Mouse (Mus musculus): ENCODE results near the gene Pml. TPM values are rescaled to one million over a fixed set of nuclear protein-coding genes. Genes with fewer than 3 reads are reported as not detected.

The Pml gene
- polyA plus RNA-seq, 1 experiment = 6.8 TPM

- no peaks in the 10 kb centered on the region for H3K36me3 ChIP-seq (ENCODE audit: control insufficient read depth)
- H3K4me1 ChIP-seq (ENCODE audit: control insufficient read depth) = peaks cover 13% of the 10 kb centered on the region
- H3K27me3 ChIP-seq (ENCODE audit: control insufficient read depth) = peaks cover 100% of the 10 kb centered on the region
- peaks cover 4% of the 10 kb centered on the region; the same call in 1 of the 2 replicates for H3K9me3 ChIP-seq (ENCODE audit: control insufficient read depth, low read length)
- no peak overlapping the region for H3K4me3 ChIP-seq (replicated peaks)
- TF ChIP-seq TAL1 (IDR thresholded peaks at IDR 0.05; ENCODE audit: low read length) = no peak
- TF ChIP-seq GATA1 (IDR thresholded peaks at IDR 0.05; ENCODE audit: low read length) = no peak
Measured at GRCm38 (mm10) chr9:58200270-58201090, 49.1 kb downstream of the Pml start.

- Histone ChIP-seq H3K4me3 (replicated peaks) (no peak overlapping the region), H3K4me1 (ENCODE audit: control insufficient read depth) (peaks cover 12% of the 10 kb centered on the region), H3K9me3 (ENCODE audit: control insufficient read depth, low read length) (peaks cover 4% of the 10 kb centered on the region; the same call in 1 of the 2 replicates), H3K27me3 (ENCODE audit: control insufficient read depth) (peaks cover 100% of the 10 kb centered on the region), H3K36me3 (ENCODE audit: control insufficient read depth) (no peaks in the 10 kb centered on the region)
- TF ChIP-seq TAL1 (IDR thresholded peaks at IDR 0.05; ENCODE audit: low read length) = no peak
- TF ChIP-seq GATA1 (IDR thresholded peaks at IDR 0.05; ENCODE audit: low read length) = no peak
Measured at GRCm38 (mm10) chr9:58199381-58200269, 50.0 kb downstream of the Pml start.

- TF ChIP-seq GATA1 (IDR thresholded peaks at IDR 0.05; ENCODE audit: low read length) = no peak
- no peak for TF ChIP-seq TAL1 (IDR thresholded peaks at IDR 0.05; ENCODE audit: low read length)
- H3K27me3 ChIP-seq (ENCODE audit: control insufficient read depth) = peaks cover 100% of the 10 kb centered on the region
- H3K4me3 ChIP-seq (replicated peaks) = no peak overlapping the region
- H3K4me1 ChIP-seq (ENCODE audit: control insufficient read depth) = peaks cover 6% of the 10 kb centered on the region
- no peaks in the 10 kb centered on the region for H3K36me3 ChIP-seq (ENCODE audit: control insufficient read depth)
- peaks cover 4% of the 10 kb centered on the region; the same call in 1 of the 2 replicates for H3K9me3 ChIP-seq (ENCODE audit: control insufficient read depth, low read length)
Measured at GRCm38 (mm10) chr9:58198801-58199371, 50.7 kb downstream of the Pml start.

- H3K27me3 ChIP-seq (ENCODE audit: control insufficient read depth) = peaks cover 96% of the 10 kb centered on the region
- no peaks in the 10 kb centered on the region for H3K36me3 ChIP-seq (ENCODE audit: control insufficient read depth)
- H3K4me3 ChIP-seq (replicated peaks) = no peak overlapping the region
- TF ChIP-seq TAL1 (IDR thresholded peaks at IDR 0.05; ENCODE audit: low read length) (no peak), GATA1 (IDR thresholded peaks at IDR 0.05; ENCODE audit: low read length) (no peak)
- H3K4me1 ChIP-seq (ENCODE audit: control insufficient read depth) = peaks cover 3% of the 10 kb centered on the region
- peaks cover 4% of the 10 kb centered on the region; the same call in 1 of the 2 replicates for H3K9me3 ChIP-seq (ENCODE audit: control insufficient read depth, low read length)
Measured at GRCm38 (mm10) chr9:58197781-58198701, 51.5 kb downstream of the Pml start.

- TF ChIP-seq GATA1 (IDR thresholded peaks at IDR 0.05; ENCODE audit: low read length) = no peak
- TF ChIP-seq TAL1 (IDR thresholded peaks at IDR 0.05; ENCODE audit: low read length) = no peak
- Histone ChIP-seq H3K9me3 (ENCODE audit: control insufficient read depth, low read length) (peaks cover 4% of the 10 kb centered on the region; the same call in 1 of the 2 replicates), H3K36me3 (ENCODE audit: control insufficient read depth) (no peaks in the 10 kb centered on the region), H3K27me3 (ENCODE audit: control insufficient read depth) (peaks cover 84% of the 10 kb centered on the region), H3K4me3 (replicated peaks) (no peak overlapping the region), H3K4me1 (ENCODE audit: control insufficient read depth) (peaks cover 3% of the 10 kb centered on the region)
Measured at GRCm38 (mm10) chr9:58196610-58197567, 52.7 kb downstream of the Pml start.

- H3K27me3 ChIP-seq (ENCODE audit: control insufficient read depth) = peaks cover 77% of the 10 kb centered on the region
- H3K9me3 ChIP-seq (ENCODE audit: control insufficient read depth, low read length) = peaks cover 4% of the 10 kb centered on the region; the same call in 1 of the 2 replicates
- H3K36me3 ChIP-seq (ENCODE audit: control insufficient read depth) = no peaks in the 10 kb centered on the region
- peaks cover 3% of the 10 kb centered on the region for H3K4me1 ChIP-seq (ENCODE audit: control insufficient read depth)
- no peak for TF ChIP-seq GATA1 (IDR thresholded peaks at IDR 0.05; ENCODE audit: low read length)
- TF ChIP-seq TAL1 (IDR thresholded peaks at IDR 0.05; ENCODE audit: low read length) = no peak
- H3K4me3 ChIP-seq (replicated peaks) = no peak overlapping the region
Measured at GRCm38 (mm10) chr9:58196141-58196540, 53.4 kb downstream of the Pml start.

GRCm38 (mm10) chr9:58195671-58196070 is 53.9 kb downstream of the Pml start:
- peaks cover 4% of the 10 kb centered on the region; the same call in 1 of the 2 replicates for H3K9me3 ChIP-seq (ENCODE audit: control insufficient read depth, low read length)
- H3K4me1 ChIP-seq (ENCODE audit: control insufficient read depth) = peaks cover 3% of the 10 kb centered on the region
- no peak overlapping the region for H3K4me3 ChIP-seq (replicated peaks)
- H3K27me3 ChIP-seq (ENCODE audit: control insufficient read depth) = peaks cover 72% of the 10 kb centered on the region
- H3K36me3 ChIP-seq (ENCODE audit: control insufficient read depth) = no peaks in the 10 kb centered on the region
- no peak for TF ChIP-seq TAL1 (IDR thresholded peaks at IDR 0.05; ENCODE audit: low read length)
